Comparison of ENCODE assay signal across 23 mouse cellular contexts in the genomic region with DNA sequence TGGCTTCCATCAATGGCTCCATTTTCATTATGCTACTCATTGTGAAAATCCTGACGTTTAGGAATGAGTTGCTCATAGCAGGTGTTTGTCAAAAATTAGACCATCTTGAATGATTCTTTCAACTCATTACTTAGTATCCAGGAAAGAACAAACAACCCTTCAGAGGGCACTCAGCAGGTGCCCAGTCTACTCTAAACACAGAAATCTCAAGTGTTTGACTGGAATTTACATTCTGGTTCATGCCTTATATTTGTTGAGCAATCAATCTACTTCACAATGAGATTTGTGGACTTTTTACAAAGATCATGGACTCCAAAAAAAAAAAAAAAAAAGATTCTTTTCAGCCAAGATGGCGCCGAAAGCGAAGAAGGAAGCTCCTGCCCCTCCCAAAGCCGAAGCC. TPM values are rescaled to one million over a fixed set of nuclear protein-coding genes. Genes with fewer than 3 reads are reported as not detected.
DNase-seq lines count a peak whose midpoint lies in the region; ATAC-seq and TF ChIP-seq lines count a peak whose summit lies in the region.
"Had no signal": no experiment of that assay in that cellular context is flagged by ENCODE, and none has a peak within 500 bp of the region (broad histone marks: within the 10 kb centered on the region; RNA-seq: fewer than 3 reads in every experiment).

No protein-coding gene starts in this region.

- H3K4me3 ChIP-seq in lung, embryonic 16.5 days (ENCODE audit: low read length) = no peak overlapping the region
- H3K4me3 ChIP-seq in lung, adult 2 months (replicated peaks; ENCODE audit: extremely low read depth, low read depth, low read length) = no peak overlapping the region
- H3K4me3 ChIP-seq in lung, postnatal 0 days (ENCODE audit: low read depth, low read length) = no peak overlapping the region

- no peak overlapping the region for H3K4me2 ChIP-seq in lung, embryonic 16.5 days (ENCODE audit: low read depth, low read length)
- H3K4me2 ChIP-seq in lung, postnatal 0 days (replicated peaks; ENCODE audit: low read depth, low read length) = no peak overlapping the region

- ATAC-seq in lung, embryonic 16.5 days (ENCODE audit: low read depth) = peak; percentile 56; the same call in 1 of the 2 replicates
- peak; percentile 38; the same call in 1 of the 2 replicates for ATAC-seq in lung, postnatal 0 days
- ATAC-seq: activated CD4-positive, CD25-positive, alpha-beta regulatory T cell, adult 4 months; CD4-positive, CD25-positive, alpha-beta regulatory T cell, adult 4 months; Patski had no signal

- H3K4me1 ChIP-seq in lung, embryonic 16.5 days (replicated peaks; ENCODE audit: control insufficient read depth, insufficient read depth, low read length) = peaks cover 12% of the 10 kb centered on the region
- H3K4me1 ChIP-seq in lung, adult 2 months (ENCODE audit: control insufficient read depth, insufficient read depth, low read length) = no peaks in the 10 kb centered on the region
- H3K4me1 ChIP-seq in lung, postnatal 0 days (ENCODE audit: insufficient read depth, low read depth, low read length) = 0 out of 2 replicates have a peak, but pooled peaks cover 2% of the 10 kb centered on the region

- WGBS in lung, embryonic 16.5 days = 59% methylated on average over 5 of the region's 5 CpGs
- WGBS in lung, adult 2 months = 81% methylated on average over 5 of the region's 5 CpGs
- WGBS in lung, postnatal 0 days = 72% methylated on average over 5 of the region's 5 CpGs

- TF ChIP-seq POLR2A in lung, adult 2 months (IDR thresholded peaks at IDR 0.05; ENCODE audit: borderline replicate concordance, extremely low read depth, low read depth, low read length) = no peak

- H3K27me3 ChIP-seq in lung, embryonic 16.5 days (ENCODE audit: control insufficient read depth, insufficient read depth, low read depth, low read length) = no peaks in the 10 kb centered on the region
- H3K27me3 ChIP-seq in lung, postnatal 0 days (replicated peaks; ENCODE audit: insufficient read depth, low read length) = no peaks in the 10 kb centered on the region
- H3K27me3 ChIP-seq: CH12.LX, Patski had no signal

- TF ChIP-seq EP300 in lung, postnatal 0 days (IDR thresholded peaks at IDR 0.05) = 0 out of 2 replicates have a peak, but pooled peaks have one; percentile 19

- H3K9me3 ChIP-seq in lung, embryonic 16.5 days (ENCODE audit: control insufficient read depth, low read length) = no peaks in the 10 kb centered on the region
- no peaks in the 10 kb centered on the region for H3K9me3 ChIP-seq in lung, postnatal 0 days (ENCODE audit: low read length)
- H3K9me3 ChIP-seq: G1E had no signal

- no peak overlapping the region for H3K9ac ChIP-seq in lung, embryonic 16.5 days (ENCODE audit: low read length)
- H3K9ac ChIP-seq in lung, postnatal 0 days (replicated peaks; ENCODE audit: low read depth) = no peak overlapping the region

- no peak for TF ChIP-seq CTCF in lung, adult 2 months (IDR thresholded peaks at IDR 0.05; ENCODE audit: insufficient read depth, low read length)
- TF ChIP-seq CTCF in lung, postnatal 0 days (IDR thresholded peaks at IDR 0.05) = no peak

- no peak for DNase-seq in lung, adult 2 months
- peak; percentile 53 for DNase-seq in lung, postnatal 0 days (ENCODE audit: low spot score)
- no peak for DNase-seq in lung, adult 18-20 months
- DNase-seq in Muller cell, postnatal 12 days (ENCODE audit: inconsistent ontology term) = peak; percentile 26
- no peak for DNase-seq in T-cell, adult 2 months (ENCODE audit: low spot score)
- DNase-seq: adrenal gland, adult 2 months; adrenal gland, adult 8-10 months; adrenal gland, postnatal 10 days; adrenal gland, postnatal 14 days; adrenal gland, postnatal 25 days; adrenal gland, postnatal 36 days; B cell, adult 2 months; cerebellum, adult 11 months; cerebellum, adult 11-12 months; cerebellum, adult 18-20 months; cerebellum, adult 2 months; cerebellum, adult 8-10 months had no signal

- no peaks in the 10 kb centered on the region for H3K36me3 ChIP-seq in lung, embryonic 16.5 days (ENCODE audit: control insufficient read depth, insufficient read depth, low read length)
- no peaks in the 10 kb centered on the region for H3K36me3 ChIP-seq in lung, postnatal 0 days (ENCODE audit: insufficient read depth, low read length)
- H3K36me3 ChIP-seq: G1E had no signal

- no peak overlapping the region for H3K27ac ChIP-seq in lung, embryonic 16.5 days (ENCODE audit: low read length)
- no peak overlapping the region for H3K27ac ChIP-seq in lung, postnatal 0 days (ENCODE audit: low read length)

RNA-seq across cellular contexts. Expression of a gene that starts 22.7 kb away (rescaled TPM):
- 25.0 and 27.0 TPM in 2 replicates for polyA plus RNA-seq in lung, embryonic 16.5 days (2015; fragmentation: Nextera tagmentation; extraction: Ambion mirVana)
- 22.0 and 25.7 TPM in 2 replicates for polyA plus RNA-seq in lung, adult 2 months (2012; rRNA removed)
- polyA plus RNA-seq in lung, postnatal 0 days (2015; fragmentation: Nextera tagmentation; extraction: Ambion mirVana) = 22.1 and 28.3 TPM in 2 replicates
- polyA plus RNA-seq: activated CD4-positive, CD25-positive, alpha-beta regulatory T cell, adult 4 months; CD4-positive, CD25-positive, alpha-beta regulatory T cell, adult 4 months; G1E had no signal

Comparison
In these comparisons a context has a peak if more than half of its experiments do, and no peak if none do; other contexts are left out.
1. DNase-seq: peak in lung, postnatal 0 days (single experiment) and Muller cell, postnatal 12 days (single experiment); none in lung, adult 2 months (single experiment), lung, adult 18-20 months (0 of 2) and T-cell, adult 2 months (single experiment).